Mouse (Mus musculus) intestine, postnatal 0 days (tissue): ENCODE data around the gene Fbll1. TPM values are rescaled to one million over a fixed set of nuclear protein-coding genes. Genes with fewer than 3 reads are reported as not detected.
A peak's percentile ranks its signal among the peaks of the same experiment; 100 is the strongest.
"Not testable (repeated sequence)": the region's sequence is repeated elsewhere in the genome, so short reads cannot be mapped to it uniquely, and the experiment has no call there.

Experiments
- ATAC-seq: fragments of 200-750 bp; cut with Nextera tagmentation; 2 replicates; pipeline ENCODE4 v1.8.0; 2017; ENCODE audit warnings: mild to moderate bottlenecking, moderate TSS enrichment, moderate library complexity
- H3K27ac ChIP-seq: fragments of 300-500 bp; sonication (generic); 2 replicates; pipeline ENCODE4 v1.5.1; 2014; ENCODE audit warnings: mild to moderate bottlenecking, low read depth, low read length, moderate library complexity
- H3K27me3 ChIP-seq: fragments of 300-500 bp; sonication (generic); replicated peaks from 2 replicates; pipeline ENCODE4 v1.6.1; 2014; ENCODE audit warnings: low read length, mixed read lengths; ENCODE audit not compliant: control insufficient read depth, insufficient read depth
- H3K36me3 ChIP-seq: fragments of 300-500 bp; sonication (generic); 2 replicates; pipeline ENCODE4 v1.6.1; 2014; ENCODE audit warnings: mild to moderate bottlenecking, moderate library complexity; ENCODE audit not compliant: control insufficient read depth, insufficient read depth
- H3K4me1 ChIP-seq: fragments of 300-500 bp; sonication (generic); replicated peaks from 2 replicates; pipeline ENCODE4 v1.6.1; 2014; ENCODE audit warnings: antibody characterized with exemption, low read length, mixed read lengths; ENCODE audit not compliant: control insufficient read depth, insufficient read depth
- H3K4me2 ChIP-seq: fragments of 300-500 bp; sonication (generic); replicated peaks from 2 replicates; pipeline ENCODE4 v1.6.1; 2014; ENCODE audit warnings: low read depth, mild to moderate bottlenecking, moderate library complexity
- H3K4me3 ChIP-seq: fragments of 300-500 bp; sonication (generic); 2 replicates; pipeline ENCODE4 v1.5.1; 2014; ENCODE audit warnings: low read depth, low read length
- H3K9ac ChIP-seq: fragments of 300-500 bp; sonication (generic); 2 replicates; pipeline ENCODE4 v1.6.1; 2014; ENCODE audit warnings: mild to moderate bottlenecking, low read depth, low read length
- H3K9me3 ChIP-seq: fragments of 300-500 bp; sonication (generic); 2 replicates; pipeline ENCODE4 v1.6.1; 2016; ENCODE audit warnings: mixed run types; ENCODE audit not compliant: control insufficient read depth
- CTCF ChIP-seq: sonication (generic); IDR thresholded peaks from 2 replicates; pipeline ENCODE4 v1.5.1; 2016; ENCODE audit warnings: low read depth, mild to moderate bottlenecking, control low read depth, antibody characterized with exemption, moderate library complexity
- WGBS: fragments of 180-500 bp; shearing (Covaris S2); extraction: QIAGEN DNeasy Blood & Tissue Kit; methylation state at CpG from one replicate; pipeline ENCODE4 v1.1.7; 2014; 5-methylcytosine and 5-hydroxymethylcytosine counted together
- polyA plus RNA-seq: library from polyadenylated mRNA; unstranded; fragments of >200 nt; fragmentation: Nextera tagmentation; extraction: Ambion mirVana; gene quantifications from 2 replicates; pipeline ENCODE4 v1.2.1, GENCODE M21; 2015

Gene Fbll1
- 0.58 and 0.69 TPM in 2 replicates for polyA plus RNA-seq

DNA sequence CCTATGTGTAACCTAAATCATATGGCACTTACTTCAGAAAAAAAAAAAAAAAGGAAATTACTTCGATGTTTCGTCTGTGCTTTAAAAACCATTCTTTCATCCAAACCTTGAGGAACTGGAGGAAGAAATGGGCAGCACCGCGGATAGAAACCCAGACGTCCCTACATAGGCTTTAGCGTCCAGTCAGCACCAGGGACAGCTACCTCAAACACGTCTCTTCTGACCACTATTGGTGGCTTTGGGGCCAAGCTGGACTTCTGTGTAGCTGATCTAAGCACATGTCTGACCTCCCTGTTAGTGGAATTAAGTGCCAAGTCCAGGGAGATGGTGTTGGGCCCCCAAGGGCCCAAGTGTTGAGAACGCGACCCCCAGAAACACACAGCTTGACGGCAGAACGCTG, at the start of gene Fbll1:
Gene Fbll1 (minus strand): TSS at position 11 of the 400 bp plus-strand sequence.
- ATAC-seq: no peak
- Histone ChIP-seq H3K4me2 (peak within 1 kb of the TSS; percentile 53), H3K9me3 (no peaks in the 10 kb centered on the region), H3K36me3 (no peaks in the 10 kb centered on the region), H3K9ac (no peak within 1 kb of the TSS), H3K27me3 (peaks cover 44% of the 10 kb centered on the region), H3K4me1 (no peaks in the 10 kb centered on the region), H3K27ac (no peak within 1 kb of the TSS), H3K4me3 (peak within 1 kb of the TSS; percentile 30)
- 16% methylated on average over 11 of the region's 11 CpGs for WGBS
- TF ChIP-seq CTCF: 0 out of 2 replicates have a peak, but pooled peaks have one; percentile 4

DNA sequence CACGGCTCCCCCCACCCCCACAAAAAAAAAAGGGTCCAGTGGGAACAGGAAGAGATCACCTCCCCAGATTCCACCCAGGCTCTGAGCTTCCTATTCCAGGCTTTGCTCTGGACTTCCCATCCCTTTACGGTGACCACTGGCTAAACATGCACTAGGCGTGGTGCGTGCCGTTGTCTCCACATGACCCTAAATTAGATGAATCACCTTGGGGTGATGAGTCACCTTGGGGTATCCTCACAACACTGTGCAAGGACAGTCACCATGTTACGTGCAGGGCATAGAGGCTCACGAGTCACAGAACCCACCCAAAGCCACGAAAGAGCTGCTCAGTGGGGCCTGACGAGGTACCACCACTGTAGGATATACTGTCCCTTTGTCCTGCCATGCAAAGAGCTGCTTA, 45.6 kb upstream of the Fbll1 start:
- no peak overlapping the region for H3K9ac ChIP-seq
- no peaks in the 10 kb centered on the region for H3K27me3 ChIP-seq
- ATAC-seq: no peak
- no peak overlapping the region for H3K4me3 ChIP-seq
- no peak overlapping the region for H3K27ac ChIP-seq
- peaks cover 31% of the 10 kb centered on the region; the same call in 1 of the 2 replicates for H3K36me3 ChIP-seq
- H3K9me3 ChIP-seq: no peaks in the 10 kb centered on the region
- WGBS: 91% methylated on average over 9 of the region's 9 CpGs
- H3K4me1 ChIP-seq: no peaks in the 10 kb centered on the region
- no peak overlapping the region for H3K4me2 ChIP-seq
- no peak for TF ChIP-seq CTCF

DNA sequence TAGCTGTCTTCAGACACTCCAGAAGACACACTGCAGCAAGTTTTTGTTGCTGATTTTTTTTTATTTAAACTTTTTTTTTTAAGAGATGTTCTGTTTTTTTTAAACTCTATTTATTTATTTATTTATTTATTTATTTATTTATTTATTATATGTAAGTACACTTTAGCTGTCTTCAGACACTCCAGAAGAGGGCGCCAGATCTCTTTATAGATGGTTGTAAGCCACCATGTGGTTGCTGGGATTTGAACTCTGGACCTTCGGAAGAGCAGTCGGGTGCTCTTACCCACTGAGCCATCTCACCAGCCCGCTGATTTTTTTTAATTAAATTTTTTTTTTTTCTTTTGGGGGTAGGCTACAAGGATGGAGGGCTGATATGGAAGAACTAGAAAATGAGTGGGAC, 43.9 kb upstream of the Fbll1 start:
- 86% methylated on average over 4 of the region's 4 CpGs for WGBS
- not testable (repeated sequence) for H3K4me3 ChIP-seq
- TF ChIP-seq CTCF: peak; percentile 9; the same call in 1 of the 2 replicates

DNA sequence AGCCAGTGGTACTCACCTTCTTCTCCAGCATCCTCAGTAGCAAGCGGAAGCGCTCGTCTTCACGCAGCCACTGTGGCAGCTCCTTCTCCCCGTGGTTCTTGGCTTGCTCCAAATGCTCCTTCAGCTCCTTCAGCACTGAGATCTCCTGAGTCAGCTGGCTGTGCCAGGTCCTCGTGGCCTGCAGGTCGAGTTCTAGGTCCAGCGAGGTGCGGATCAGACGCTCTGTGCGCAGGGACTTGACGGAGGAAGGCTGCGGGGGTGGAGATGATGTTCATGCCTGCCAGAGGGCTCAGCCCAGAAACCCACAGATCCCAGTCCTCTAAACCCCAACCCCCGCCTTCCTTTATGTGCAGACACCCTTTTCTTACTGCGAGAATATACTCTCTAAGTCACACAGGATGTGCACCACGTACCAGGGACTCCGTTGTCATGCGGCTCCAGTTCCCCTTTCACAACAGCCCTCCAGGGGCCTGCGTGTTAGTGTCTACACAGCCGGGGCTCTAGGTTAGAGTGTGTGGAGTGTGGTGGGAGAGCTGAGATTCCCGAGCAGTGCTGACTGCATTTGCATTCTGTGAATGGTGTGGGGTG, 43.1 kb upstream of the Fbll1 start:
- no peaks in the 10 kb centered on the region for H3K9me3 ChIP-seq
- peaks cover 17% of the 10 kb centered on the region; the same call in 1 of the 2 replicates for H3K36me3 ChIP-seq
- TF ChIP-seq CTCF: no peak
- H3K9ac ChIP-seq: no peak overlapping the region
- WGBS: 91% methylated on average over 21 of the region's 21 CpGs
- H3K4me1 ChIP-seq: no peaks in the 10 kb centered on the region
- no peaks in the 10 kb centered on the region for H3K27me3 ChIP-seq
- H3K4me2 ChIP-seq: no peak overlapping the region
- no peak for ATAC-seq
- no peak overlapping the region for H3K4me3 ChIP-seq
- no peak overlapping the region for H3K27ac ChIP-seq

More for the DNA sequence above, 43.9 kb upstream of the Fbll1 start:
- H3K27ac ChIP-seq, H3K9me3 ChIP-seq, H3K27me3 ChIP-seq, H3K4me1 ChIP-seq, H3K9ac ChIP-seq, H3K4me2 ChIP-seq, ATAC-seq: not testable (repeated sequence)
- peaks cover 22% of the 10 kb centered on the region; the same call in 1 of the 2 replicates for H3K36me3 ChIP-seq

DNA sequence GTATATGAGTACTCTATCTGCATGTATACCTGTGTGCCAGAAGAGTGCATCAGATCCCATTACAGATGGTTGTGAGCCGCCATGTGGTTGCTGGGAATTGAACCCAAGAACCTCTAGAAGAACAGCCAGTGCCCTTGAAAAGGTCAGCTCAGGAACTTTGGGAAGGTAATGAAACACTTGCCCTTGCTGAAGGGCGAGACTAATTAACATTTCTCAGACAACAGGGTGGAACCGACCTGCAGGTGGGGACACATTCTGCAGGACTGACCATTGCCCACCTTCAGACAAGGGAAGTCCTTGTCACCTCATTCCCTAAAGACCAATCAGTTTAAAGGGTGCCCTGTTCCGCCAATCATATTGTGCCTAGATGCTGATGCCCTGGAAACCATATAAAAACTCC, 42.1 kb upstream of the Fbll1 start:
- 94% methylated on average over 4 of the region's 4 CpGs for WGBS
- not testable (repeated sequence) for ATAC-seq, H3K4me3 ChIP-seq, H3K4me2 ChIP-seq, H3K9me3 ChIP-seq, H3K27me3 ChIP-seq, H3K27ac ChIP-seq, H3K9ac ChIP-seq, H3K4me1 ChIP-seq
- H3K36me3 ChIP-seq: peaks cover 17% of the 10 kb centered on the region; the same call in 1 of the 2 replicates

DNA sequence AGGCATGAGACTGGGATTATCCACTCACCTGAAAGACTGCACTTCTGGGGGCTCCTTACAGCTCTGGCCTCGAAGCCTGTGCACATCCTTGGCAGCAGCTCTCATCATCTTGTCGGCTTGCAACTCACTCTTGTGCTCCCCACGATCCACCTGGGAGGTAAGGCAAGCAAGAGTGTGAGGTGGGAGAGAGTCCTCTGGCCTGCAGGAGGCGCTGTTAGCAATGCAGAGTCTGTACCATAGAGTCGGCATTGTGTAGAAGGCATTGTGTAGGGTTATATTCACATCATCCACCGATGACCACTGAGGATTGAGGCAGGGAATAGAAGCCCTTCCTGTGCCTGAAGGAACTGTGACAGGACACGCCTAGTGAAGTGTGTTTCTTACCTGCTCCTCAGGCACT, 41.6 kb upstream of the Fbll1 start:
- Histone ChIP-seq H3K27ac (no peak overlapping the region), H3K4me1 (no peaks in the 10 kb centered on the region), H3K27me3 (no peaks in the 10 kb centered on the region), H3K9me3 (no peaks in the 10 kb centered on the region), H3K4me3 (no peak overlapping the region), H3K9ac (no peak overlapping the region), H3K36me3 (peaks cover 17% of the 10 kb centered on the region; the same call in 1 of the 2 replicates), H3K4me2 (no peak overlapping the region)
- ATAC-seq: no peak
- TF ChIP-seq CTCF: peak; percentile 67
- 77% methylated on average over 7 of the region's 7 CpGs for WGBS
